Mouse (Mus musculus): ENCODE results near the gene Cdr2.
"Not testable (repeated sequence)": the region's sequence is repeated elsewhere in the genome, so short reads cannot be mapped to it uniquely, and the experiment has no call there.

The Cdr2 gene

DNA sequence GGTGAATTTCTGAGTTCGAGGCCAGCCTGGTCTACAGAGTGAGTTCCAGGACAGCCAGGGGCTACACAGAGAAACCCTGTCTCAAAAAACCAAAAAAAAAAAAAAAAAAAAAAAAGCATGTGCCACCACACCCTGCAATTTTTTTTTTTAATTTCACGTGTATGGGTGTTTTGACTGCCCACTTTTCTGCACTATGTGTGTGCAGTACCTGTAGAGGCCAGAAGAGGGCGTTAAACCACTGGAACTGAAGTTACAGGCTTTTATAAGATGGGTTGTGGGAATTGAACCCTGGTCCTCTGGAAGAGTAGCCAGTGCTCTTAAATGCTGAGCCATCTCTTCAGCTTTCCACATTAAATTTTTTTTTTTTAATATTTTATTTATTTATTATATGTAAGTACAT, 71.9 kb downstream of the Cdr2 start:
- DNase-seq (ENCODE audit: low spot score in 2 of 2): not testable (repeated sequence)
